In the genomic region with DNA sequence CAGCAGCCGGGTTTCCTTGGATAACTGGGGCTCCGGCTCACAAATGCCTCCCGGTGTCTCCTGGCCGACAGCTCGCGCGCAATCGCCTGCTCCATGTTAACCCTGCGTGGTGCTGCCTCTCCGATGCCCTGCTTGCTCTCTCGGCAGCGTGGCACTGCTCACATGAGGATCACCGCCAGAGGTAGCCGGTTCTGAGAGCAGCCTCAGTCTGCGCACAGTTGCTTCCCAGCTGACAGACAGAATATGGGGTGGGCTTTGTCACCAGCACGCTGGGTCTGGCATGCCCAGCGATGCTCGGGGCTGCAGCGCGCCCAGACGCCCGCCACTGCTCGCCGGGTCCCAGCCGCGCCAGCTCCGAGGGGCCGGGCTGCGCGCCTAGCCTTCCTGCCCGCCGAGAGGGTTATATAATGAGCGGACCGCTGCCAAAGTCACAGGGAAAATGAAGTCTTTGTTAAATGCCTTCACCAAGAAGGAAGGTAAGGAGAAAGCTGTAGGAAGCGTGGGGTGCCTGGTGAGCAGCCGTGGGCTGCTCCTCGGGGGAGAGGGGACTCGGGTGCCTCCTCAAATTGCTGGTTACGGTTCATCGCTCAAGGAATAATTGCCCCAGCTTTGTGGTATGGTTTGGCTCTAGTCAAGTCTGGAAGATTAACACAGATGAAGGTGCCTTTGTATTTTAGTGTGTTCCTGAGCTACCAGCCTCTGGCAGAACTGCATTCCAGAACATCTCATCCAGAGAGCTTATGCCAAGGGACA, we compare ENCODE assay signal across 8 mouse cellular contexts.
DNase-seq lines count a peak whose midpoint lies in the region; ATAC-seq lines count a peak whose summit lies in the region.

No protein-coding gene starts in this region.

- peak overlapping the region; percentile 63 for H3K4me2 ChIP-seq in limb, embryonic 13.5 days (replicated peaks)

- H3K27ac ChIP-seq in limb, embryonic 13.5 days = no peak overlapping the region

- H3K4me1 ChIP-seq in limb, embryonic 13.5 days = peaks cover 13% of the 10 kb centered on the region; the same call in 1 of the 2 replicates

- 3% methylated on average over 40 of the region's 40 CpGs for WGBS in limb, embryonic 13.5 days

- DNase-seq in adrenal gland, postnatal 14 days = peak; percentile 26
- DNase-seq in adrenal gland, adult 8-10 months = no peak
- peak; percentile 21 for DNase-seq in cerebellum, adult 8-10 months
- peak; percentile 5 for DNase-seq in forelimb bud, embryonic 11.5 days (ENCODE audit: low read depth, low spot score)
- DNase-seq in kidney, adult 9 months = peak; percentile 22
- peak; percentile 66 for DNase-seq in right cerebral cortex, postnatal 4 days

- no peaks in the 10 kb centered on the region for H3K9me3 ChIP-seq in limb, embryonic 13.5 days

- H3K9ac ChIP-seq in limb, embryonic 13.5 days = no peak overlapping the region

- peak overlapping the region; percentile 34 for H3K4me3 ChIP-seq in limb, embryonic 13.5 days

- H3K27me3 ChIP-seq in limb, embryonic 13.5 days = peaks cover 97% of the 10 kb centered on the region

- H3K36me3 ChIP-seq in limb, embryonic 13.5 days = no peaks in the 10 kb centered on the region

- no peak for ATAC-seq in limb, embryonic 13.5 days (ENCODE audit: low FRiP score, low read depth)
- ATAC-seq in monocyte, adult 5-6 weeks (replicated peaks; ENCODE audit: insufficient number of reproducible peaks, low FRiP score, low TSS enrichment, poor library complexity, severe bottlenecking) = no peak
